Mouse (Mus musculus) ZHBTc4 (cell line): ENCODE measurements around the gene Naga.

ENCODE experiments used
- DNase-seq: peaks from one replicate; pipeline ENCODE4 v3.0.0-alpha.2; 2011; ENCODE audit warnings: low read depth, low spot score

Gene Naga

GRCm38 (mm10) chr15:82339150-82339549 is 425 bp upstream of the Naga start:
- no peak for DNase-seq

GRCm38 (mm10) chr15:82337875-82338274 is 850 bp downstream of the Naga start:
- no peak for DNase-seq

DNA sequence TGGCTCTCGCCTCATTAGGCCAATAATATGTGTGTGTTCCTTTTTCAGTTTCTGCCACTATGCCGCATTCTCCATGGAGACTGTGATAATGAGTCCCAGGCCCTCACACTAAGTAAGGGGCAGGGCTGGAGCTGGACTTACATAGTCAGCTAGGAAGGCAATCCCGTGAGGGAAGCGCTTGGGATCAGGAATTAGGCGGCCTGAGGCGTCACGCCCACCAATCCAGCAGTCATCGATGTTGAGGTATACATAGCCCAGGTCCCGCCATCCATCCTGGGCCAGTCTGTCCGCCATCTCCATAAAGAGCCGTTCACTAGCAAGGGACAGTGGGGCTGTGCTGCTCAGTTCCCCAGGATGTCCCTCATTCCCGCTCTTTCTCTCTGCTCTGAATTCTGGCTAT is 2.1 kb downstream of the Naga start:
- no peak for DNase-seq

GRCm38 (mm10) chr15:82335194-82335593 is 3.5 kb downstream of the Naga start:
- no peak for DNase-seq

GRCm38 (mm10) chr15:82325382-82325781 is 13.3 kb downstream of the Naga start:
- DNase-seq, result no peak

GRCm38 (mm10) chr15:82322195-82322594 is 16.5 kb downstream of the Naga start:
- no peak for DNase-seq

- DNase-seq, result no peak
Observed at GRCm38 (mm10) chr15:82319613-82320012, 19.1 kb downstream of the Naga start.

DNA sequence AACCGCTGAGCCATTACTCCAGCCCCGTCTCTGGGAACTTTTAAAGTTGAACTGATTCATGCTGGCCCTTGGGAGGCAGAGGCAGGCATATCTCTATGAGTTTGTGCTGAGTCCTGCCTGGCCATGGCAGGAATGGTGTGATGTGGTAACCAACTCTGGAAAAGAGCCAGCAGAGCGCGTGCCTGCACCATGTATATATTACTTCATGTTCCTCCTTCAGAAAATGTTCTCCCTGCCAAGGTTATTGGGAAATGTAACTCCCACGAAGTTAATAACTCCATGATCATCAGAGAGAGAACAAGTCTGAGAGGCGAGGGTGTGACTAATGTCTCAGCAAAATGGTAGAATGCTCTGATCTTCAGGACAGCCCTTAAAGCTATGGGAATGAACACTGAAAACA is 20.9 kb downstream of the Naga start:
- no peak for DNase-seq

- no peak for DNase-seq
Observed at GRCm38 (mm10) chr15:82308416-82308815, 30.3 kb downstream of the Naga start.

DNA sequence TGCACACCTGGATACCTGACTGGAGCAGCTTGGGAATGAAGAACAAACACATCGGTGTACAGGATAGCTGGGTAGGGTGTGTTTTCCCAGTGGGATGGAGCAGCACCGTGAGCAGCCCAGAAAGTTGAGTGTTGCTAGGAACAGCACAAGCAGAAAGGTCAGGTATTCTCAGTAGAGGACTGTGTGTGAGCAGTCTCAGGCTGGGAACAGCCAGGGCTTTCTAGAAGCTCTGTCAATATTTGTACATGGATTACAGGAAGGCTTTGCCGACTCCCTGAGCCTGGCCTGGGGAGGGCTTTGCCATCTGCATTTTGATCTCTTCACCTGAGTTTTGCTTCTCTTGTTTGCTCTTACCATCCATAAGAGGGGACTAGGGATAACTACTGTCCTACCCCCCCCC is 31.6 kb downstream of the Naga start:
- no peak for DNase-seq

DNA sequence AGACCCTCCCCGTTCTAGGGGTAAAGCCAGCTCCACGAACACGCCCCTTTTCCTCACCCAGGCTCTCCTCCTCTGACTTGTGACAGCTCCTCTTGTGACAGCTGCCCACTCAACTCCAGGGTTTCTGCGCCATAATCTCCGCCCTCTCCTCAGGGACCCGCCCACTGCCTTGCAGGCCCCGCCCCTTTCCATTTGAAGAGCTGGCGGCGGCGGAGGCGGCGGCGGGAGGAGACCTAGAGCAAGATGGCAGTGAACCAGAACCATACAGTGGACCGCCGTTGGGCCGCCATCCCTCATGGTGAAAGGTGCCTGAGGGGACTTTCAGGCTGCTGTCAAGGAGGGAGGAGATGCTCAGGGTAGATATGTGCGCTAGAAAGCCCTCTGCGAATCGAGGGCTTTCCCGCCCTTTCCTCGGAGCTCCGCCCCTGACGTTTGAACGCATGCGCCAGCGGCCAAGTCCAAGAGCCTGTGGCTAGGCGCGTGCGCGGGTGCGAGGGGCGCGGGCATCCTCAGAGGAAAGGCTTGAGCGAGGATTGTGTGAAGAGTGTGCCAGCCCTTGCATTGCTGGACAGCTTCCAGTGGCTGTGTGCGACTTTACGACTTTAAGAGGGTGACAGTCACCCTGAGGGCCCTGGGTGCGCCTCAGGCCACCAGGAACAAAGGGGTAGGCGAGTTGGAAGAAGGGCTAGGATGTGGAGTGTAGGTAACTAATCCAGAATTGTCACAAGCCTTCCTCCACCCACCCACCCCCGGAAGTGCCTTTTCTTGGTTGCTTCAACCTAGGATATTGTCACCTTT is 39.8 kb downstream of the Naga start, which contains the start of gene Wbp2nl:
TSS of gene Wbp2nl (plus strand) at position 191 of the 798 bp plus-strand sequence.
- peak; percentile 93 for DNase-seq

- DNase-seq, result peak; percentile 65
Observed at GRCm38 (mm10) chr15:82294059-82294458, 44.7 kb downstream of the Naga start.

- DNase-seq, result peak; percentile 70
Observed at GRCm38 (mm10) chr15:82293271-82293711, 45.4 kb downstream of the Naga start.

DNA sequence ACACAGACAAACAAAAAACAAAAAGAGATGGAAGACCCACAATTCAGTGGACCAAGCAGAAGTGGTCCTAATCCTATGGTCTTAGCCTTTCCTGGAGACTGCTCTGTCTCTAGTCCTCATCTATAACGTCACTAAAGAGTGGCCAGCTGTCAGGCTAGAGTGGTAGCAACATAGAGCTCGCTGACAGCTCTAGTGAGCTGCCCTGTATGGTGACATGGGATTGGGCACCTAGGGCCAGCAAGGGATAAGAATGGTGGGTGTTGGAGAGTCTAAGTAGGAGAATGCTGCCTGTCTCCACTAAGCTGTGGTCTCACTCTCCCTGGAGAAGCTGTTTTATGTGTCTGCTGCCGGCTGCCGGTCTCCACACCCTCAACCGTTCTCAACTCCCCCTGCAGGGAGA is 45.9 kb downstream of the Naga start:
- DNase-seq, result no peak

GRCm38 (mm10) chr15:82290252-82290651 is 48.5 kb downstream of the Naga start:
- no peak for DNase-seq

GRCm38 (mm10) chr15:82286157-82286556 is 52.6 kb downstream of the Naga start:
- peak; percentile 59 for DNase-seq

- no peak for DNase-seq
Observed at GRCm38 (mm10) chr15:82280638-82281037, 58.1 kb downstream of the Naga start.
